Mouse (Mus musculus) brown adipose tissue, adult 24 weeks (tissue): ENCODE measurements around the gene Cpb1. TPM values are rescaled to one million over a fixed set of nuclear protein-coding genes. Genes with fewer than 3 reads are reported as not detected.

Experiments used
- H3K27ac ChIP-seq: fragments of 200-500 bp; replicated peaks from 2 replicates; pipeline ENCODE4 v1.5.1; 2012; ENCODE audit warnings: low read depth, mild to moderate bottlenecking, low read length
- H3K4me1 ChIP-seq: fragments of 200-500 bp; 2 replicates; pipeline ENCODE4 v1.6.1; 2012; ENCODE audit warnings: low read length, mixed read lengths; ENCODE audit not compliant: control insufficient read depth, insufficient read depth, insufficient read length
- H3K4me3 ChIP-seq: fragments of 200-500 bp; 2 replicates; pipeline ENCODE4 v1.5.1; 2012; ENCODE audit warnings: low read depth, mild to moderate bottlenecking, low read length, moderate library complexity; ENCODE audit not compliant: insufficient read depth
- polyA plus RNA-seq: library from polyadenylated mRNA; stranded (reverse); fragments of >200 nt; gene quantifications from 2 replicates; pipeline ENCODE4 v1.2.4, GENCODE M21; 2012; ENCODE audit not compliant: missing spikeins, insufficient read depth, insufficient read length

The Cpb1 gene
- not detected in 2 replicates for polyA plus RNA-seq

- no peak within 1 kb of the TSS for H3K4me3 ChIP-seq
- H3K27ac ChIP-seq: no peak within 1 kb of the TSS
These were observed at the start of gene Cpb1 for GRCm38 (mm10) chr3:20275633-20276032. TSS of gene Cpb1 (minus strand) at chr3:20275733.

GRCm38 (mm10) chr3:20317233-20317632 lies 41.7 kb upstream of the Cpb1 start:
- H3K4me3 ChIP-seq: no peak overlapping the region
- no peaks in the 10 kb centered on the region for H3K4me1 ChIP-seq
- H3K27ac ChIP-seq: no peak overlapping the region

More at GRCm38 (mm10) chr3:20275633-20276032, at the start of gene Cpb1:
- no peaks in the 10 kb centered on the region for H3K4me1 ChIP-seq

GRCm38 (mm10) chr3:20309142-20309541 lies 33.6 kb upstream of the Cpb1 start:
- Histone ChIP-seq H3K4me1 (no peaks in the 10 kb centered on the region; the same call in 1 of the 2 replicates), H3K27ac (no peak overlapping the region), H3K4me3 (no peak overlapping the region)

- Histone ChIP-seq H3K4me1 (no peaks in the 10 kb centered on the region; the same call in 1 of the 2 replicates), H3K4me3 (no peak overlapping the region), H3K27ac (no peak overlapping the region)
These were observed 31.7 kb upstream of the Cpb1 start for GRCm38 (mm10) chr3:20307256-20307655.

- no peak overlapping the region for H3K4me3 ChIP-seq
- no peaks in the 10 kb centered on the region; the same call in 1 of the 2 replicates for H3K4me1 ChIP-seq
- H3K27ac ChIP-seq: no peak overlapping the region; the same call in none of the 2 replicates
These were observed 29.3 kb upstream of the Cpb1 start for GRCm38 (mm10) chr3:20304758-20305352.

GRCm38 (mm10) chr3:20295546-20295945 lies 20.0 kb upstream of the Cpb1 start:
- Histone ChIP-seq H3K4me1 (no peaks in the 10 kb centered on the region), H3K27ac (no peak overlapping the region), H3K4me3 (no peak overlapping the region)

- H3K27ac ChIP-seq: no peak overlapping the region; the same call in 1 of the 2 replicates
- H3K4me1 ChIP-seq: no peaks in the 10 kb centered on the region
- no peak overlapping the region for H3K4me3 ChIP-seq
These were observed 19.2 kb upstream of the Cpb1 start for GRCm38 (mm10) chr3:20294542-20295348.

GRCm38 (mm10) chr3:20291370-20291769 lies 15.8 kb upstream of the Cpb1 start:
- H3K27ac ChIP-seq: no peak overlapping the region
- H3K4me3 ChIP-seq: no peak overlapping the region
- no peaks in the 10 kb centered on the region for H3K4me1 ChIP-seq

- H3K4me1 ChIP-seq: no peaks in the 10 kb centered on the region
- H3K27ac ChIP-seq: no peak overlapping the region
- no peak overlapping the region for H3K4me3 ChIP-seq
These were observed 13.2 kb upstream of the Cpb1 start for GRCm38 (mm10) chr3:20288761-20289160.

- H3K4me1 ChIP-seq: no peaks in the 10 kb centered on the region
- no peak overlapping the region for H3K27ac ChIP-seq
- H3K4me3 ChIP-seq: no peak overlapping the region
These were observed 6.3 kb upstream of the Cpb1 start for GRCm38 (mm10) chr3:20281796-20282195.

- no peaks in the 10 kb centered on the region for H3K4me1 ChIP-seq
- no peak overlapping the region for H3K4me3 ChIP-seq
- no peak overlapping the region for H3K27ac ChIP-seq
These were observed 20.7 kb downstream of the Cpb1 start for GRCm38 (mm10) chr3:20254566-20255479.

GRCm38 (mm10) chr3:20243913-20244312 lies 31.6 kb downstream of the Cpb1 start:
- Histone ChIP-seq H3K4me1 (no peaks in the 10 kb centered on the region), H3K4me3 (no peak overlapping the region), H3K27ac (no peak overlapping the region)

- no peaks in the 10 kb centered on the region for H3K4me1 ChIP-seq
- H3K27ac ChIP-seq: no peak within 1 kb of the TSS
- no peak within 1 kb of the TSS for H3K4me3 ChIP-seq
These were observed 33.5 kb downstream of the Cpb1 start, which contains the start of gene Cpa3 for GRCm38 (mm10) chr3:20242050-20242449. TSS of gene Cpa3 (minus strand) at chr3:20242181.

- Histone ChIP-seq H3K27ac (no peak overlapping the region), H3K4me3 (no peak overlapping the region), H3K4me1 (no peaks in the 10 kb centered on the region)
These were observed 35.8 kb downstream of the Cpb1 start for GRCm38 (mm10) chr3:20239741-20240140.

- Histone ChIP-seq H3K4me3 (no peak overlapping the region), H3K27ac (no peak overlapping the region), H3K4me1 (no peaks in the 10 kb centered on the region)
These were observed 38.6 kb downstream of the Cpb1 start for GRCm38 (mm10) chr3:20236965-20237364.
